Mouse (Mus musculus) ES-Bruce4 (cell line): Measurements from ENCODE around the gene Ube2l3.

Source experiments
- CTCF ChIP-seq: IDR thresholded peaks from one replicate; pipeline ENCODE4 v1.8.1; 2011; ENCODE audit warnings: low read depth, low read length
- EP300 ChIP-seq: IDR thresholded peaks from 2 replicates; pipeline ENCODE4 v1.6.1; 2011; ENCODE audit warnings: low read depth, low read length; ENCODE audit not compliant: insufficient read depth
- POLR2A ChIP-seq: IDR thresholded peaks from one replicate; pipeline ENCODE4 v1.8.1; 2011; ENCODE audit warnings: low read length; ENCODE audit not compliant: insufficient read depth

DNA sequence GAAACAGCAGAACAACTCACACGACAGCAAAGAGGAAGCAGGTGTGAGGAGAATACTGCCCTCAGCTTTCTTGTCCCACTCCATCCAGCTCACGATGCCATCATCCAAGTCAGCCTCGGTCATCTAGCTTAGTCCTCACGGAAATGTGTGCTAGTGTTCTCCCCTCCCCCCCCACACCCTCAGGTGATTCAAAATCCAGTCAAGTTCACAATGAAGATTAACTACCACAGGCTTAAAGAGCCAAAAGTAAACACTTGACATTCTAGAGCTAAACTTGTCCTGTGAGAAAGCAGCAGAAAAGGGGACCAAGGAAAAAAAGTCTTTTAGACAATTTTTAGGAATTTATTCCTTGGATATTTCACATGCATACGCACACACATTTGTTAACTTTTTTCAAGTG, 34.4 kb downstream of the Ube2l3 start:
- TF ChIP-seq CTCF: no peak
- no peak for TF ChIP-seq POLR2A
- no peak for TF ChIP-seq EP300
